Mouse (Mus musculus): Measurements from ENCODE around the gene Ephx1. TPM values are rescaled to one million over a fixed set of nuclear protein-coding genes. Genes with fewer than 3 reads are reported as not detected.

Gene Ephx1
- polyA plus RNA-seq (2016; fragmentation: Nextera tagmentation; extraction: Ambion mirVana): 0.86 and 1.5 TPM in 2 replicates

DNA sequence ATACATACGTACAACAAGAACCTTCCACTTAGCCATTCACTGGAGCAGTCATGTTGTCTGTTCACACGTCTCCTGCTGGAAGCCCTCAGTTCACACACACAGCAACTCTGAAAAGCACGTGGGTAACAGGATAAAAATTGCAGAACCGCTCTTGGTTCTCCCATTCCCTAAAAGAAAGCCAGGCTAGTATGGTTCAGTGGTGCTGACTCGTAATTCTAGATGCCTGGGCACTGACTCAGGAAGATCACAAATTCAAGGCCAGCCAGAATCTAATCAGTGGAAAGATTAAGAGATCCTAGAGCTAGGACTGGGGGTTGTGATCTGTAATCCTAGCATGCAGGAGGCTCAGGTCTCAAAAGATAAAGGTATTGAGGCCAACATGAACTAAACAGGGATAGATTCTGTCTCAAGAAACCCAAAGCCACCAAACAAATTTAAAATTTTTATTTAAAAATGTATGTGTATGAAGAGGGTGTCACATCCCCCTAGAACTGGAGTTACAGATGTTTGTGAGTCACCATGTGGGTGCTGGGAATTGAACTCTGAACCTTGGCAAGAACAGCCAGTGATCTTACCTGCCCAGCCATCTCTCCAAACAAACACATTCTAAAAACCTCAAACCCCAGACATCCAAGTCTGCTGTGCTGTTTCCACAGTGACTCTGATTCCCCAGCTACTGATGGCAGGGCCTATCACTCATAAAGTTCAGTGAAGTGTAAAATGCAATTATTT lies at the start of gene Ephx1:
Gene Ephx1, minus strand, starts transcription at position 149 of the 732 bp plus-strand sequence.
- Histone ChIP-seq H3K4me3 (no peak within 1 kb of the TSS), H3K27me3 (ENCODE audit: insufficient read depth, poor library complexity, severe bottlenecking) (peaks cover 21% of the 10 kb centered on the region), H3K9me3 (no peaks in the 10 kb centered on the region), H3K27ac (no peak within 1 kb of the TSS), H3K36me3 (no peaks in the 10 kb centered on the region), H3K4me1 (replicated peaks) (peaks cover 18% of the 10 kb centered on the region)
- DNase-seq (ENCODE audit: low spot score): no peak
- WGBS: 63% methylated on average over 5 of the region's 5 CpGs

- 74% methylated on average over 11 of the region's 11 CpGs for WGBS
- no peak for DNase-seq (ENCODE audit: low spot score)
- H3K9me3 ChIP-seq: no peaks in the 10 kb centered on the region
Observed at GRCm38 (mm10) chr1:181069671-181070070, 49.0 kb upstream of the Ephx1 start.

GRCm38 (mm10) chr1:181068344-181068743 lies 47.6 kb upstream of the Ephx1 start:
- H3K27me3 ChIP-seq (ENCODE audit: insufficient read depth, poor library complexity, severe bottlenecking): no peaks in the 10 kb centered on the region
- 82% methylated on average over 1 of the region's 1 CpGs for WGBS
- no peak overlapping the region for H3K4me3 ChIP-seq
- 0 out of 2 replicates have a peak, but pooled peaks cover 3% of the 10 kb centered on the region for H3K4me1 ChIP-seq (replicated peaks)
- no peaks in the 10 kb centered on the region for H3K9me3 ChIP-seq
- no peak for DNase-seq (ENCODE audit: low spot score)
- no peak overlapping the region for H3K27ac ChIP-seq
- H3K36me3 ChIP-seq: no peaks in the 10 kb centered on the region

More at GRCm38 (mm10) chr1:181069671-181070070, 49.0 kb upstream of the Ephx1 start:
- Histone ChIP-seq H3K4me1 (replicated peaks) (no peaks in the 10 kb centered on the region), H3K36me3 (no peaks in the 10 kb centered on the region), H3K27ac (no peak overlapping the region), H3K27me3 (ENCODE audit: insufficient read depth, poor library complexity, severe bottlenecking) (no peaks in the 10 kb centered on the region), H3K4me3 (no peak overlapping the region)

- DNase-seq (ENCODE audit: low spot score): no peak
- H3K4me1 ChIP-seq (replicated peaks): peaks cover 8% of the 10 kb centered on the region; the same call in 1 of the 2 replicates
- H3K27me3 ChIP-seq (ENCODE audit: insufficient read depth, poor library complexity, severe bottlenecking): no peaks in the 10 kb centered on the region
- no peak overlapping the region for H3K4me3 ChIP-seq
- H3K36me3 ChIP-seq: no peaks in the 10 kb centered on the region
- no peaks in the 10 kb centered on the region for H3K9me3 ChIP-seq
- no peak overlapping the region for H3K27ac ChIP-seq
- 81% methylated on average over 6 of the region's 6 CpGs for WGBS
Observed at GRCm38 (mm10) chr1:181064648-181065047, 43.9 kb upstream of the Ephx1 start.

DNA sequence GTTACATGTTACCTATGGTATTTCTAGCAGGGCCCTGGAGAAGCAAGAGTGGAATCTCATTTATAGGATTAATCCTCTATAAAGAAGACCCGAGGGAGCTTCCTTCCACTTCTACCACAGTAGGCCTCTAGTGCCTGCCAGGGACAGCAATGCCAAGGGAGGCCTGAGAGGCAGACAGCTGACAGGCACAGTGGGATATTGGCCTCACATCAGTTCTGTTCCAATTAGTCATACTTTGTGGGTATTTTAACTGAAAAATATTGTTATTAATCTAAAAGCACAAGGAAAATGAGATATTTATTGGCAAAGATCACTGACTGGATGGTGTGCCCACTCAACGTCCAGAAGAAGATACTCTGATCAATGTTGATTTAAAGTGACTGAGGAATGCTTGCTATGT lies 43.3 kb upstream of the Ephx1 start:
- no peaks in the 10 kb centered on the region for H3K9me3 ChIP-seq
- no peak for DNase-seq (ENCODE audit: low spot score)
- no peak overlapping the region for H3K4me3 ChIP-seq
- H3K27ac ChIP-seq: no peak overlapping the region
- H3K4me1 ChIP-seq (replicated peaks): peaks cover 8% of the 10 kb centered on the region; the same call in 1 of the 2 replicates
- no peaks in the 10 kb centered on the region for H3K36me3 ChIP-seq
- H3K27me3 ChIP-seq (ENCODE audit: insufficient read depth, poor library complexity, severe bottlenecking): no peaks in the 10 kb centered on the region
- 78% methylated on average over 2 of the region's 2 CpGs for WGBS

DNA sequence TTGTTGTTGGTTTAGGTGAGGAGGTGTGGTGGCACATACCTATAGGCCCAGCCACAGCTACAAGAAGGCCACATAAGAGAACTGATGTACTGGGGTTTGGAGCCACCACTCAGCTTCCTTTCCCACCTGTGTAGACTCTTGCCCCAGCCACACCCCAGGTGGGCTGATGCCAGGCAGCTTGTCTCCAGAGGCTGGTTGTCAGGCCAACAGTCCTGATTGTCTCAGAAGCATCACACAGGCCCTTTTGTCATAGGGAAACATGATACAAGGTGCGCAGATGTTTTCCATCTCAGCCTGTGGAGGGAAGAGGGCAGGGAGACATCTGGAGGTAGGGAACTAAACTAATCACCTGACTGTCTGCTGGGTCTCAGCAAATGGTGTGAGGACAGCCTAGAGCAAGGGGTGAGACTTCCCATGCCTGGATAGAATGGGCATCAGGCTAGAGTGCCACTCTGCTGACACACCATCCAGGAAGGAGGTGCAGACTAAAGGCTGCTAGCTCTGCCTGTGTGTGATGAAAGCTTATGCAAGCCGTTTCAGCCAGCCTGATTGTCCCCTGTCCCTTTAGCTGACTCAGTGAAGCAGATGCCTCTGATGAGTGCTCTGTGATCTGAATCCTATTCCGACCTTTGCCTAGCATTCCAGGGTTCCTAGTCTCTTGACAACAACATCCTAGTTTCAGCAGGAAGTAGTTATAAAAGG lies 41.2 kb upstream of the Ephx1 start:
- WGBS: 62% methylated on average over 3 of the region's 3 CpGs

GRCm38 (mm10) chr1:181052898-181053297 lies 32.2 kb upstream of the Ephx1 start:
- peaks cover 3% of the 10 kb centered on the region; the same call in 1 of the 2 replicates for H3K9me3 ChIP-seq
- H3K27me3 ChIP-seq (ENCODE audit: insufficient read depth, poor library complexity, severe bottlenecking): no peaks in the 10 kb centered on the region
- no peak overlapping the region for H3K27ac ChIP-seq
- no peak for DNase-seq (ENCODE audit: low spot score)
- H3K4me1 ChIP-seq (replicated peaks): no peaks in the 10 kb centered on the region
- 84% methylated on average over 4 of the region's 4 CpGs for WGBS
- no peak overlapping the region for H3K4me3 ChIP-seq
- H3K36me3 ChIP-seq: no peaks in the 10 kb centered on the region

More for the DNA sequence above, 41.2 kb upstream of the Ephx1 start:
- Histone ChIP-seq H3K4me3 (no peak overlapping the region), H3K27me3 (ENCODE audit: insufficient read depth, poor library complexity, severe bottlenecking) (no peaks in the 10 kb centered on the region), H3K27ac (no peak overlapping the region), H3K4me1 (replicated peaks) (peaks cover 8% of the 10 kb centered on the region; the same call in 1 of the 2 replicates), H3K9me3 (peaks cover 3% of the 10 kb centered on the region; the same call in 1 of the 2 replicates), H3K36me3 (no peaks in the 10 kb centered on the region)
- peak; percentile 6 for DNase-seq (ENCODE audit: low spot score)

DNA sequence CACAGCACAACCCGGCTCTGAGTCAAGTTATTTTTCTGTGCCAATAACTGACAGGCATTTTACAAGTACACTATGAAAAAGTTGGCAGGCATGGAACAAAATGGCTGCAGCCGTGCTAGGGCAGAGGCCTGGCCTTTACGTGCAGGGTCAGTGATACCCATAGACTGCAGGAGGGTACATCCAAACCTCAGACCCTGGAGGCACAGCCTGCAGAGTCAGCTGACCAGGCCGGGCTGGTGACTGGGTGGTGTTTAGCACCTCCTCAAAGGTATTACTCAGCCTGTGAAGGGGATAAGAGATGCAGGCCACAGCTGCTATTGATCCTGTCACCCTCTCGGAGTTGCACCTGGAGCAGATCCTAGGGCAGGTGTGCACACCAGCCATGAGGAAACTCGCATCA lies 30.2 kb upstream of the Ephx1 start, which contains the start of gene 9130409I23Rik:
Gene 9130409I23Rik, plus strand, starts transcription at position 301 of the 400 bp plus-strand sequence.
- Histone ChIP-seq H3K27ac (no peak within 1 kb of the TSS), H3K36me3 (no peaks in the 10 kb centered on the region), H3K9me3 (no peaks in the 10 kb centered on the region), H3K4me1 (replicated peaks) (no peaks in the 10 kb centered on the region), H3K4me3 (no peak within 1 kb of the TSS), H3K27me3 (ENCODE audit: insufficient read depth, poor library complexity, severe bottlenecking) (no peaks in the 10 kb centered on the region)
- 88% methylated on average over 6 of the region's 6 CpGs for WGBS
- no peak for DNase-seq (ENCODE audit: low spot score)

- H3K27ac ChIP-seq: no peak overlapping the region
- no peaks in the 10 kb centered on the region for H3K36me3 ChIP-seq
- DNase-seq (ENCODE audit: low spot score): no peak
- H3K4me3 ChIP-seq: no peak overlapping the region
- H3K9me3 ChIP-seq: no peaks in the 10 kb centered on the region
- H3K27me3 ChIP-seq (ENCODE audit: insufficient read depth, poor library complexity, severe bottlenecking): no peaks in the 10 kb centered on the region
- no peaks in the 10 kb centered on the region for H3K4me1 ChIP-seq (replicated peaks)
Observed at GRCm38 (mm10) chr1:181049328-181049842, 28.7 kb upstream of the Ephx1 start.

DNA sequence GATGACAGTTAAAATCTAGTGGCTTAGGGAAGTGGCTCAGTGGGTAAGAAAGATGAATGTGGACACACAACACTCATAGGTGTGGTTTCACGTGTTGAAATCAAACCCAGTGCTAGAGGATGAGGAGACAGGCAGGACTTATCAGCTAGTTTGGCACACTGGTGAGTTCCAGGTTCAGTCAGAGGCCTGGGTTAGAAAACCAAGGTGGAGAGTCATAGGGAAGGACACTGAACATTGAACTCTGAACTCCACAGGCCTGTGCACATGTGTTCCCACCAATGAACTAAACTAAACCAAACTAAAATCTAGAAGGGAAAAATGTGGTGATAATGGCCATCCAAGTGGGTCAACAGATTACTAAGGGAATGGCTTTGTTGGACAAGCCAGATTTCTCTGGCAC lies 26.8 kb upstream of the Ephx1 start:
- H3K9me3 ChIP-seq: no peaks in the 10 kb centered on the region
- H3K27me3 ChIP-seq (ENCODE audit: insufficient read depth, poor library complexity, severe bottlenecking): no peaks in the 10 kb centered on the region
- H3K36me3 ChIP-seq: no peaks in the 10 kb centered on the region
- 61% methylated on average over 1 of the region's 1 CpGs for WGBS
- no peak for DNase-seq (ENCODE audit: low spot score)
- H3K4me1 ChIP-seq (replicated peaks): no peaks in the 10 kb centered on the region
- no peak overlapping the region for H3K4me3 ChIP-seq
- H3K27ac ChIP-seq: no peak overlapping the region

DNA sequence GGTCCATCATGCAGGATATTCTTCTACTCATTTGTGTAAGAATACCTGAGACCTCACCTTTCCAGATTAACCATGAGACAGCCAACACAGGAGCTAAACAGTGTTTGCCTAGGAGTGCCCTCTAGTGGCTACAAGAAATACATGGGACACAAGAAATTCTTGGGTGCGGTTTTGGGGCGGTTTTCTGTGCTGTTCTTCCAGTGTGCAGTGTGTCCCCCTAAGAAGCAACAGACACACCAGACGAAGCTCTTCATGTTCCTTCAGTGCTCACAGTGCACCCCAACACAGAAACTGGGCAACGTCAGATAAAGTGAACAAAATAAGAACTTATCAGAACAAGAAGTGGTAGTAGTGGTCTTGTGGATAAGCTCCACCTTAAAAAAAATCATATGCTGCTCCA lies 18.9 kb upstream of the Ephx1 start:
- Histone ChIP-seq H3K4me1 (replicated peaks) (no peaks in the 10 kb centered on the region), H3K27ac (no peak overlapping the region), H3K9me3 (no peaks in the 10 kb centered on the region), H3K4me3 (no peak overlapping the region), H3K36me3 (no peaks in the 10 kb centered on the region), H3K27me3 (ENCODE audit: insufficient read depth, poor library complexity, severe bottlenecking) (0 out of 2 replicates have a peak, but pooled peaks cover 4% of the 10 kb centered on the region)
- DNase-seq (ENCODE audit: low spot score): no peak
- 12% methylated on average over 4 of the region's 4 CpGs for WGBS

DNA sequence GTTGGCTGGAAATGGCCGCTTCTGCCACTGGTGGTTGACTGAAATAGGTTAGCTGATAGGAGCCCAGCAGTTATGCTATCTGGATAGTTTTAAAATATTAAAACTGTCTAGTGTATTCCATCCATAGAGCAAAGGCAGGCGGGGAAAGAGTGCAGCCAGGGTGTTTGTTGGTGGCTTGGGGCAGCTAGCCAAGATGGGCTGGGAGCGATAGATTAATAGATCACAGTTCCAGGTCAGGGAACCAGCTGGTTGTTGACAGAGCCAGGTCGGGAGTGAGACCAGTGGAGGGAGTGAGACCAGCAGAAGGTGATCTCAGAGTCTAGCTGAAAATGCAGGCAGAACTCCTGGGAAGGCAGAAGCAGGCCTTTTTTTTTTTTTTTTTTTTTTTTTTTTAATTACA lies 16.9 kb upstream of the Ephx1 start:
- WGBS: 78% methylated on average over 4 of the region's 4 CpGs
- no peak overlapping the region for H3K4me3 ChIP-seq
- DNase-seq (ENCODE audit: low spot score): no peak
- H3K27me3 ChIP-seq (ENCODE audit: insufficient read depth, poor library complexity, severe bottlenecking): 0 out of 2 replicates have a peak, but pooled peaks cover 4% of the 10 kb centered on the region
- no peak overlapping the region for H3K27ac ChIP-seq
- no peaks in the 10 kb centered on the region for H3K4me1 ChIP-seq (replicated peaks)
- H3K36me3 ChIP-seq: no peaks in the 10 kb centered on the region
- H3K9me3 ChIP-seq: no peaks in the 10 kb centered on the region
